Mouse (Mus musculus) stomach, embryonic 15.5 days (tissue): ENCODE measurements at regions not wholly inside any gene's neighbourhood (a gene's known extent, or its start where the extent isn't known, plus 50 kb on each side); places are given as distances from the start of the nearest gene placed in this dataset.

ENCODE experiments used
- ATAC-seq: fragments of 200-750 bp; cut with Nextera tagmentation; 2 replicates; pipeline ENCODE4 v1.8.0; 2017; ENCODE audit warnings: low read depth, moderate number of reproducible peaks, moderate TSS enrichment; ENCODE audit not compliant: insufficient read depth, low FRiP score
- H3K27ac ChIP-seq: fragments of 300-500 bp; sonication (generic); 2 replicates; pipeline ENCODE4 v1.5.1; 2015; ENCODE audit warnings: mild to moderate bottlenecking, inconsistent platforms
- H3K27me3 ChIP-seq: fragments of 300-500 bp; sonication (generic); replicated peaks from 2 replicates; pipeline ENCODE4 v1.6.1; 2015; ENCODE audit warnings: inconsistent platforms
- H3K36me3 ChIP-seq: fragments of 300-500 bp; sonication (generic); 2 replicates; pipeline ENCODE4 v1.6.1; 2015; ENCODE audit warnings: inconsistent platforms
- H3K4me1 ChIP-seq: fragments of 300-500 bp; sonication (generic); 2 replicates; pipeline ENCODE4 v1.6.1; 2015; ENCODE audit warnings: inconsistent platforms
- H3K4me2 ChIP-seq: fragments of 300-500 bp; sonication (generic); 2 replicates; pipeline ENCODE4 v1.6.1; 2015; ENCODE audit warnings: mild to moderate bottlenecking, inconsistent platforms
- H3K4me3 ChIP-seq: fragments of 300-500 bp; sonication (generic); replicated peaks from 2 replicates; pipeline ENCODE4 v1.5.1; 2015; ENCODE audit warnings: inconsistent platforms
- H3K9ac ChIP-seq: fragments of 300-500 bp; sonication (generic); 2 replicates; pipeline ENCODE4 v1.6.1; 2015; ENCODE audit warnings: inconsistent platforms
- H3K9me3 ChIP-seq: fragments of 300-500 bp; sonication (generic); 2 replicates; pipeline ENCODE4 v1.6.1; 2016; ENCODE audit warnings: inconsistent platforms
- WGBS: fragments of 180-500 bp; shearing (Covaris S2); methylation state at CpG from one replicate; pipeline ENCODE4 v1.1.7; 2015; 5-methylcytosine and 5-hydroxymethylcytosine counted together

DNA sequence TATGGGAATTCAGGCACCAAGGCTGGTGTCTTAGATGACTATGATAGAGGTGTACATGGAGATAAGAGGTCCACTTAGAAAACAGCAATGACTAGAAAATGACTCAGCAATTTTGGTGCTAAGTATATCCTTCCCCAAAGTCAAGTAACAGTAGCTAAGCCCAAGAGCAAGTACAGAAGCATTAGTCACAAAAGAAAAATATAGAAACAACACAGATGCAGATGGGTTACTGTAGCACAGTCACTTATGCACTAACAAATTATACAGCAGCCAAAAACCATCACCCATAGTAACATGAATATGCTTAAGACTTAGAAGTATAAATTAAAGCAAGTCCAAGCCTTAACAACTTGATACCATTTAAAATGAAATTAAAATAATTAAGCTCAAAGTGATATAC lies 378.5 kb upstream of the Meis2 start:
- ATAC-seq: no peak
- Histone ChIP-seq H3K9ac (no peak overlapping the region), H3K27me3 (no peaks in the 10 kb centered on the region), H3K4me1 (no peaks in the 10 kb centered on the region), H3K27ac (no peak overlapping the region), H3K9me3 (no peaks in the 10 kb centered on the region), H3K36me3 (no peaks in the 10 kb centered on the region), H3K4me2 (no peak overlapping the region), H3K4me3 (no peak overlapping the region)

DNA sequence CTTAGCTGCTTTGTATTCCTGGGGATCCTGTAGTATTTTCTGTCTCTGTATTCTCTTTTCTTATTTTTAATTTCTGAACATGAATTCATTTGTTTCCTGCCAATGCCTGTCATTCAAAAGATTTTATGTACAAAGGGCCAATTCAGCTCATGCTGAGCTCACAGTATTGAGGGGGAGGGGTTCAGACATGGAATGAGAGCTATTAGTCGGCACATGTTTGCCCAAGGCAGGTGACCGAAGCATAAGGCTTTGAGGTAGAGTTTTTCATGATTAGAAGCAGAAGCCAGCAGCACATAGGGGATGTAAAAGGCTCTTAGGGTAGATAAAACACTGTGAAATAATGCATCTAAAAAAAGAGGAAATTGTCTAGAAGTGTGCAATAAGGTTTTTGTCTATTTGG lies 374.6 kb upstream of the Meis2 start:
- Histone ChIP-seq H3K4me1 (no peaks in the 10 kb centered on the region), H3K27ac (no peak overlapping the region), H3K9ac (no peak overlapping the region), H3K9me3 (no peaks in the 10 kb centered on the region), H3K36me3 (no peaks in the 10 kb centered on the region), H3K27me3 (no peaks in the 10 kb centered on the region), H3K4me2 (no peak overlapping the region), H3K4me3 (no peak overlapping the region)
- WGBS: 66% methylated on average over 2 of the region's 2 CpGs
- ATAC-seq: no peak

DNA sequence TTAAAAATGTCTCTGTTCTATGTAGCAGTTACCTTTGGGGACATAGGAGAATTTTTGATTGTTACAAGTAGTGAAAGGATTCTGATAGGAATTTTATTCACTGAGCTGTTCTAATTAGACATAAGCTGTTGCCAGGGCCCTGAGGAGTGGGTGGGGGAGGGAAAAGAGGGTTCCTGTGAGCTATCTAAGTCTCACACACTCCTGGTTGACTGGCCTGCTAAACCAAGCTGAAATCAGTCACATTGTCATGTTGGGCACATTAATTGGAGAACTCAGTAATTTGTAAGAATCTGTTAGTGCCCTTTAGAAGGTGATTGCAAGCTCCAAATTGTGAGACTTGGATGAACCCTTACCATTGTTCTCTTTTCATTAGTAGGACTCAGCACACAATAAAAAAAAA lies 367.8 kb upstream of the Meis2 start:
- H3K9me3 ChIP-seq: no peaks in the 10 kb centered on the region
- no peak overlapping the region for H3K9ac ChIP-seq
- H3K27ac ChIP-seq: no peak overlapping the region
- H3K27me3 ChIP-seq: no peaks in the 10 kb centered on the region
- no peaks in the 10 kb centered on the region for H3K4me1 ChIP-seq
- no peak for ATAC-seq
- H3K4me2 ChIP-seq: no peak overlapping the region
- no peaks in the 10 kb centered on the region for H3K36me3 ChIP-seq
- H3K4me3 ChIP-seq: no peak overlapping the region

DNA sequence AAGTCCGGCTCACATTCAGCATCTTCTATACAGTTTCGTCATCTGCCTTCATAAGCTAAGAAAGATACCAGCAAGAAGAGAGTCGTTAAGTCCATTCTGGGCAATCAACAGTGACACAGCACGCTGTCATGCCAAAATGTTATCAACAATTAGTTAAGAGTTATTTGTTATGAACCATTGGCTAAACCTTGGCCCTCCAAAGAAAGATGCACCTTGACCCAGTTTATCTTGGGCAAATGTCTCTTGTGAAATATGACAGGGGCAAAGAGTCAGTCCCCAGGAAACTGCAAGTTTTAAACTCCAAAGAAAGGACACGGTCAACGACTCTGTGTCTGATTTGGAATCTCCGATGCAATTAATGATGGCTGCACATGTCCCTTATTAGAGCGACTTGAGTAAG lies 358.5 kb upstream of the Meis2 start:
- WGBS: 83% methylated on average over 8 of the region's 8 CpGs
- no peak for ATAC-seq
- Histone ChIP-seq H3K9ac (no peak overlapping the region), H3K4me1 (no peaks in the 10 kb centered on the region), H3K27ac (no peak overlapping the region), H3K36me3 (no peaks in the 10 kb centered on the region), H3K4me3 (no peak overlapping the region), H3K27me3 (no peaks in the 10 kb centered on the region), H3K9me3 (no peaks in the 10 kb centered on the region), H3K4me2 (no peak overlapping the region)

DNA sequence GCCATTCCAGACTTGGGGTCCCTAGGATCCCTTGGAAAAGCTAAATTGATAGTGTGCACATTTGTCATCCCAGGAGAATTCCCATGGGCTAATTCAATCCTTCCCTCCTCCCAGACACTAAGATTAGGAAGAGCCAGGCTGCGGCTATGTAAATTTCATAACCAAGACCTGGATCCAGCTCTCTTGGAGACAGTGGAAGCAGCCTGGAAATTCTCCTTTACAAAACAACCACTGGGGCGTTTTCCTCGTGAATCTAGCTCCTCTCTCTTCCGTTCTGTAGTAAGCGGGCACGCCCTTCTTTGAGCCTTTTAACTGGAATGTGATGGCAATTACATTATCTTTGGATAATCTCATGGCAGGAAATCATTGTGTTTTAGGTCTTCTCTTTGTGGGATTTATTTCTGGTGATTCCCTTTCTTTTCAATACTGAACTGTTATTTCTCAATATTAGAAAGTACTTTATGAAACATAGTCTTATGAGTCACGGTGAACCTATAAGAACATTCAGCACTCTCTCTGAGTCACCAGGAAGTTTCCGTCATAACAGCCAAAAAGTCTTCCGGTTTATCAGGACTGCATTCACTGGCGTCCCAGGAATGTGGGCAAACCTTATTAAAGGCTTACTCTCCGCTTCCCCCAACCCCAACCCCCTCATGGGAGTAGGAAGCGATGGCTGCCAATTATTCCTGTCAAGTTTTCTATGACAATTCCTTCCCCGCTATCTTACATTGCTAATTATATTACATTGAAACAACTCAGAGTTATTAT lies 352.0 kb upstream of the Meis2 start:
- H3K4me1 ChIP-seq: no peaks in the 10 kb centered on the region
- WGBS: 72% methylated on average over 13 of the region's 13 CpGs
- H3K36me3 ChIP-seq: no peaks in the 10 kb centered on the region
- no peak overlapping the region for H3K4me2 ChIP-seq
- H3K27ac ChIP-seq: no peak overlapping the region
- H3K27me3 ChIP-seq: no peaks in the 10 kb centered on the region
- no peak overlapping the region for H3K4me3 ChIP-seq
- H3K9ac ChIP-seq: no peak overlapping the region
- ATAC-seq: no peak
- no peaks in the 10 kb centered on the region for H3K9me3 ChIP-seq

DNA sequence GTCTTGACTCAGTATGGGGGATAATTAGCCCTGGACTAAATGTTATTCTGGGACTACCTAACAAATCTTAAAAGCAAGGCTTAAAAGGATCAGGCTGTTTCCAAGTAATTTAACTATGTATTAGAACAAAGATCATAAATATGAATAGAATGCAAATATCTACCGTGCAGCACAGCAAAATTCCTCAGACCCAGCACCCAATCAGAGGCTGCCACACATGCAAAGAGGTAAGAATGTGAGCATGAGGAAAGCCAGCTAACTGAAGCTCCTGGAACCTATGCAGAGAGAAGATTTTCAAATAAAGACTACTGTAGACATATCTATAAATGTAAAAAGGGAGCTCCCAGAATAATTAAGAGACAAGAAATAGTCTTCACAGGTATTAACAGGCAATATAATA lies 350.1 kb upstream of the Meis2 start:
- H3K4me3 ChIP-seq: no peak overlapping the region
- no peak overlapping the region for H3K9ac ChIP-seq
- no peaks in the 10 kb centered on the region for H3K27me3 ChIP-seq
- H3K9me3 ChIP-seq: no peaks in the 10 kb centered on the region
- no peaks in the 10 kb centered on the region for H3K36me3 ChIP-seq
- no peaks in the 10 kb centered on the region for H3K4me1 ChIP-seq
- no peak overlapping the region for H3K27ac ChIP-seq
- H3K4me2 ChIP-seq: no peak overlapping the region
- ATAC-seq: no peak
- WGBS: 79% methylated on average over 1 of the region's 1 CpGs

DNA sequence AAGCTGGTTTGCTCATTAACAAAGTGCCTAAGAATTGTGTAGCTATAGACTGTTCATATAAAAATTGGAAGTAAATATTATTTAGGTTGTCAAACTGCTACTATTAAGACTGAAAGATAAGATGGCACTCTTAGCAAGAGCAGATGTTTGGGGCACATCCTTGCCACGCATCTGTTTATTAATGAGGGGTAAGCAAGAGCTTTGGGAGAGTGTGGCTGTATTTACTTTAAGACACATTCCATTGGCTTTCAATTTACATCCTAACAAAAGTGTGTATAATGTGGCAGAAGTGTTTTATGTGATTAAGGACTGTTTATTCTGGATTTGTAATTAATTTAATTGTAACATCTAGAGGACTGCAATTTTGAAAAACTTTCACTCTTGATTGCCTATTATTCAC lies 336.5 kb upstream of the Meis2 start:
- H3K9ac ChIP-seq: no peak overlapping the region
- H3K27me3 ChIP-seq: no peaks in the 10 kb centered on the region
- no peak overlapping the region for H3K4me3 ChIP-seq
- no peak overlapping the region for H3K4me2 ChIP-seq
- H3K36me3 ChIP-seq: no peaks in the 10 kb centered on the region
- H3K9me3 ChIP-seq: no peaks in the 10 kb centered on the region
- 43% methylated on average over 1 of the region's 1 CpGs for WGBS
- no peak overlapping the region for H3K27ac ChIP-seq
- H3K4me1 ChIP-seq: no peaks in the 10 kb centered on the region
- no peak for ATAC-seq

DNA sequence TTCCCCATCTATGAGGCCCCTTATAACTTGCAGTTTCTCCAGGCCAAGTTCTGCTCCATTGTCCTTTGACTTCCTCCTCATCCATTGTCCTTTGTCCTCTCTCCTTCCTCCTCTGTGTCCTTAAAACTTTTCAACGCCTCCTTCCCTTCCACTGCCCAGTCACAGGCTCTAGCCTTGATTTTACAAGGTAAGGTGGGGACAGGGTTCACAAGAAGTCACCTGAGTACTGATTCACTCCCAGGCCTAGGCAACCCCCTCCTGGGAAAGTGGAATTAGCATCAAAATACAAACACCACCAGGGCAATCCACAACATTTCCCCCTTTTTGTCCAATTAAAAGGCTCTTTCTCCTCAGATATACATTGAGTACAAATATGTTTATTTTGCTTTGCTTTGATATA lies 334.3 kb upstream of the Meis2 start:
- H3K27ac ChIP-seq: no peak overlapping the region
- no peaks in the 10 kb centered on the region for H3K27me3 ChIP-seq
- ATAC-seq: no peak
- 79% methylated on average over 1 of the region's 1 CpGs for WGBS
- no peaks in the 10 kb centered on the region for H3K36me3 ChIP-seq
- H3K4me2 ChIP-seq: no peak overlapping the region
- H3K9me3 ChIP-seq: no peaks in the 10 kb centered on the region
- no peak overlapping the region for H3K9ac ChIP-seq
- H3K4me1 ChIP-seq: no peaks in the 10 kb centered on the region
- no peak overlapping the region for H3K4me3 ChIP-seq

DNA sequence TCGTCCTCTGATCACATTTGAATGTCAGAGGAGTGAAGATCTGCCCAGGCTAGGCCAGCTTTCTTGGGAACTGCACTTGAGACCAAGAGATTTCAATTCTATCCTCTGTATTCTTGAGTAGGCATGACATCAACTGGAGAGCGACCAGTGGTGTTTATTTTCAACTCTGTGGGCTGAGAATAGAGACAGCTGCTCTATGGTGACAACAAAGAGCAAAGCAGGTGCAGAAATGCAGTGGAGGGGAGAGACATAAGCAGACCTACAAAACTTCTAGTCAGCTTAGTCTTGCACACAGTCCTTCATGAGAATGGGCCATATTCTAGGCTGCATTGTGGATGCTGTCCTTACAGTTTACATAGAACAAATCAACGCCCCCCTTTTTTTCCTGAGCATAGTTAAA lies 303.2 kb upstream of the Meis2 start:
- no peaks in the 10 kb centered on the region for H3K4me1 ChIP-seq
- H3K4me3 ChIP-seq: no peak overlapping the region
- H3K36me3 ChIP-seq: no peaks in the 10 kb centered on the region
- WGBS: 76% methylated on average over 3 of the region's 3 CpGs
- H3K27me3 ChIP-seq: no peaks in the 10 kb centered on the region
- no peaks in the 10 kb centered on the region for H3K9me3 ChIP-seq
- H3K4me2 ChIP-seq: no peak overlapping the region
- no peak for ATAC-seq
- no peak overlapping the region for H3K9ac ChIP-seq
- H3K27ac ChIP-seq: no peak overlapping the region

DNA sequence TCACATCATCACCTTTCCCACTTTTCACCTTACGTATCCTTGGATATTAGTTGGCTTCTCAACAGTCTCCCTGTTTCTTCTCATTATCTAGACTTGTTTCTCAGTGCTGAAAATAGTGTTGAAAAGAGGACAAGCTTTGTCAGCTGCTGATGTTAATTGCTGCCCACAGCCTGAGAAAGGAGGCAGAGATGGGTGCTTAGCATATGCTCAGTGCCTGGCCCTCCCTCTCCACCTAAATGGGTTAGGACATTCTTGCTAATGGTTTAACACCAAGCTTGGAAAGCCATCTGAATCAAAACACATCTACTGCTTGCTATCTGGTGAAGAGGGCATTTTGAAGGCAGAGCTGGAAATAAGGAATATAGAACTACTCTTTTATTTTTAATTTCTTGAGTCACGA lies 298.5 kb upstream of the Meis2 start:
- WGBS: 80% methylated on average over 2 of the region's 2 CpGs
- ATAC-seq: no peak
- Histone ChIP-seq H3K9ac (no peak overlapping the region), H3K27ac (no peak overlapping the region), H3K36me3 (no peaks in the 10 kb centered on the region), H3K4me1 (no peaks in the 10 kb centered on the region), H3K9me3 (no peaks in the 10 kb centered on the region), H3K4me2 (no peak overlapping the region), H3K4me3 (no peak overlapping the region), H3K27me3 (no peaks in the 10 kb centered on the region)

DNA sequence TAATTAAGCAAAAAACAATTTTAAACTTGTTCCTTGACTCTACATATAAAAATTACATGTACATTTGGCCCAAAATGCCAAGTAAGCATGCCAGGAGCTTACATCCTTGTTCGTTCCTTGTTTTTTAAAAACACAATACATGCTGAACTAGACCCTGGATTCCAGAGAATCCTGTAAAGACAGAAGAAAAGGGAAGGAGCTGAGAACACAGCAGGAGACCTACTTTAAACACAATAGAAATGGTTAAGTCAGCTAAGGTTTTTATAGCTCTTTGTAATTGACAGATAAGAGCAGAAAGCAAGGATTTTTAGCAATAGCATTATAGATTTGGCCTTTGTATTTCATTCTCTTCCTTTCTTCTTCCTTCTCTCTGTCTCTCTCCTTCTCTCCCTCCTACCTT lies 292.5 kb upstream of the Meis2 start:
- Histone ChIP-seq H3K27me3 (no peaks in the 10 kb centered on the region), H3K9me3 (no peaks in the 10 kb centered on the region), H3K9ac (no peak overlapping the region), H3K4me3 (no peak overlapping the region), H3K4me2 (no peak overlapping the region), H3K36me3 (no peaks in the 10 kb centered on the region), H3K27ac (no peak overlapping the region), H3K4me1 (no peaks in the 10 kb centered on the region)
- WGBS: 77% methylated on average over 1 of the region's 1 CpGs
- ATAC-seq: no peak

DNA sequence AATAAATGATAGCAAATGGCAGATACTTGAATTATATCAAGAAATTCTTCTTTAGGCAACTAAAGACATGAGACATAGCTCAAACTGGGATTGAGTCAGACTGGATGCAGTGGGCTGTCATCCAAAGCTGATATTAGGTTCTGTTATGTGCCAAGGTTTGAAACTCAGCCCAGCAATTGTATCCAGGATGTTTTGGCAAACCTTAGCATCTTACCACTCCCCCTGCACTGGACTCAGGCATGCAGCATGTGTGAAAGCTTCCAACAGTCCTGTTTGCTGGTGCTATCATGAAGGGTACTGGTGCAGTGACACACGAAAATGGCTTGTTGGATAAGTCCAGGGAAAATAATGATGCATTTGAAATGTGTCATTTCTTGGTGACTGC lies 282.9 kb upstream of the Meis2 start:
- WGBS: 56% methylated on average over 1 of the region's 1 CpGs

DNA sequence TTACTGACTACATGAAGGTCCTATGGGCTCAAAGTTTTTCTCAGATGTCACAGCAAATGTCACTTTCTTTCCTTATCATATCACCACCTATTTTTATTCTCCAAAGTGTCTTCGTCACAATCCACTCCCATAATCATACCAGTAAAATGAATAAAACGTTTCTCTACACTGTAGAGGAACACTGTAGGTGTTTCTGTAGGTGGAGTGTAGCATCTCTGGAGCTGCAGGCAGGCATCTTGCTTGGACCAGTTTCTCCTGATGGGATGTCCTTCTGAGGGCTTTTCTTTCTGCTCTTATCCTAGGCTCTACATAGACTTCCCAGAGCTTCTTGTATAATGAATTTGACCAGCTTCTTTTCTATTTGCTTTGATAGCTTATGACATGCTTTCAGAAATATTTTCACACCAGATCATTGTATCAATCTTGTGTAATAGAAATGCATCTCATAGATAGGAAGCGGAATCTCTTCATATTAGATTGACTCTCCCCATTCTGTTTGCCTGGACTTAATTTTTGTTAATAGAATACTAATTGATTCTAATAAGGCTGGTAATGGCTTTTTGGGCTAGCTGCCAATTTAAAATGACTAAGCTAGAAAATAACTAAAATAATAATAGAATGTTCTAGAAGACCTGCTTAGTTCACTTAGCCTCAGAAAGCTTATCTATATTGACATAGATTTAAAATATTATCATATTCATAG lies 282.3 kb upstream of the Meis2 start:
- no peak overlapping the region for H3K9ac ChIP-seq
- H3K9me3 ChIP-seq: no peaks in the 10 kb centered on the region
- no peak overlapping the region for H3K4me2 ChIP-seq
- ATAC-seq: no peak
- H3K4me3 ChIP-seq: no peak overlapping the region
- no peaks in the 10 kb centered on the region for H3K27me3 ChIP-seq
- H3K4me1 ChIP-seq: no peaks in the 10 kb centered on the region
- no peak overlapping the region for H3K27ac ChIP-seq
- 84% methylated on average over 3 of the region's 3 CpGs for WGBS
- no peaks in the 10 kb centered on the region for H3K36me3 ChIP-seq

More for the DNA sequence above, 282.9 kb upstream of the Meis2 start:
- Histone ChIP-seq H3K36me3 (no peaks in the 10 kb centered on the region), H3K27ac (no peak overlapping the region), H3K4me1 (no peaks in the 10 kb centered on the region), H3K27me3 (no peaks in the 10 kb centered on the region), H3K9me3 (no peaks in the 10 kb centered on the region), H3K9ac (no peak overlapping the region), H3K4me3 (no peak overlapping the region), H3K4me2 (no peak overlapping the region)
- ATAC-seq: no peak
